Mouse (Mus musculus) embryonic facial prominence, embryonic 11.5 days (tissue): ENCODE measurements around the gene Alg14. TPM values are rescaled to one million over a fixed set of nuclear protein-coding genes. Genes with fewer than 3 reads are reported as not detected.

Experiments used
- ATAC-seq: fragments of 200-750 bp; cut with Nextera tagmentation; replicated peaks from 2 replicates; pipeline ENCODE4 v1.8.0; 2017; ENCODE audit warnings: low read depth; ENCODE audit not compliant: insufficient number of reproducible peaks, low FRiP score, low TSS enrichment
- DNase-seq: peaks from one replicate; pipeline ENCODE4 v3.0.0-alpha.2; 2015; ENCODE audit warnings: low spot score
- H3K27ac ChIP-seq: fragments of 300-500 bp; sonication (generic); replicated peaks from 2 replicates; pipeline ENCODE4 v1.5.1; 2014; ENCODE audit warnings: mild to moderate bottlenecking, low read depth, low read length, control low read depth
- H3K27me3 ChIP-seq: fragments of 300-500 bp; sonication (generic); 2 replicates; pipeline ENCODE4 v1.6.1; 2014; ENCODE audit warnings: mild to moderate bottlenecking, low read length, moderate library complexity, mixed read lengths; ENCODE audit not compliant: control insufficient read depth, insufficient read depth
- H3K36me3 ChIP-seq: fragments of 300-500 bp; sonication (generic); replicated peaks from 2 replicates; pipeline ENCODE4 v1.6.1; 2014; ENCODE audit warnings: low read depth, mild to moderate bottlenecking, low read length, moderate library complexity, mixed read lengths; ENCODE audit not compliant: control insufficient read depth, insufficient read depth
- H3K4me1 ChIP-seq: fragments of 300-500 bp; sonication (generic); 2 replicates; pipeline ENCODE4 v1.6.1; 2014; ENCODE audit warnings: low read length, mixed read lengths; ENCODE audit not compliant: control insufficient read depth, insufficient read depth
- H3K4me2 ChIP-seq: fragments of 300-500 bp; sonication (generic); 2 replicates; pipeline ENCODE4 v1.6.1; 2014; ENCODE audit warnings: low read depth, mild to moderate bottlenecking, control low read depth, low read length, moderate library complexity
- H3K4me3 ChIP-seq: fragments of 300-500 bp; sonication (generic); 2 replicates; pipeline ENCODE4 v1.5.1; 2014; ENCODE audit warnings: low read depth, low read length, control low read depth
- H3K9ac ChIP-seq: fragments of 300-500 bp; sonication (generic); replicated peaks from 2 replicates; pipeline ENCODE4 v1.6.1; 2014; ENCODE audit warnings: mild to moderate bottlenecking, control low read depth, low read length
- H3K9me3 ChIP-seq: fragments of 300-500 bp; sonication (generic); replicated peaks from 2 replicates; pipeline ENCODE4 v1.6.1; 2016; ENCODE audit warnings: mild to moderate bottlenecking, low read length, inconsistent platforms, mixed read lengths; ENCODE audit not compliant: control insufficient read depth
- WGBS: fragments of 180-500 bp; shearing (Covaris S2); extraction: QIAGEN DNeasy Blood & Tissue Kit; methylation state at CpG from one replicate; pipeline ENCODE4 v1.1.7; 2014; 5-methylcytosine and 5-hydroxymethylcytosine counted together
- polyA plus RNA-seq: library from polyadenylated mRNA; unstranded; fragments of >200 nt; fragmentation: Nextera tagmentation; extraction: Ambion mirVana; gene quantifications from 2 replicates; pipeline ENCODE4 v1.2.1, GENCODE M21; 2014

The Alg14 gene
- polyA plus RNA-seq, 1 experiment from 2014 or later, result 35.4 TPM

DNA sequence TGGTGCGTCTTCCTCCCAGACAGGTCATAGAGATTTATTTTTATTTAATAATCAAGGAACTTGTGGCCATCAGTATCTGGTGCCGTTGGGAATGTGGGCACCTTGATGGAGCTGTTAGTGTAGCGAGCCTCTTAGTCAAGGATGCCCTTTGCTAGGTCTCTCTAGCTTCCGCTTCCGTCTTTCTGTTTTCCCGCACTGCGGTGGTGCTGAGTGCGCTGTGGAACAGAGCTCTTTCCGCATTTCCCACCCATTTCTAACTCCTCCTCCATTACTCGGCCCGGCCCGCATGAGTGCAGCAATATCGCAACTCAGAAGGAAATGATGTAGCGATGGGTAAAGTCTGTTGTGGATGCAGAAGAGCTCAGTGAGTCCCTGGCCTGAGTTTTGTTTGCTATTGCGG is 31.8 kb downstream of the Alg14 start:
- Histone ChIP-seq H3K4me2 (no peak overlapping the region), H3K9ac (no peak overlapping the region), H3K4me3 (no peak overlapping the region), H3K4me1 (no peaks in the 10 kb centered on the region), H3K27me3 (no peaks in the 10 kb centered on the region), H3K36me3 (no peaks in the 10 kb centered on the region; the same call in 1 of the 2 replicates), H3K9me3 (no peaks in the 10 kb centered on the region), H3K27ac (no peak overlapping the region)
- 94% methylated on average over 15 of the region's 15 CpGs for WGBS
- no peak for DNase-seq
- no peak for ATAC-seq

DNA sequence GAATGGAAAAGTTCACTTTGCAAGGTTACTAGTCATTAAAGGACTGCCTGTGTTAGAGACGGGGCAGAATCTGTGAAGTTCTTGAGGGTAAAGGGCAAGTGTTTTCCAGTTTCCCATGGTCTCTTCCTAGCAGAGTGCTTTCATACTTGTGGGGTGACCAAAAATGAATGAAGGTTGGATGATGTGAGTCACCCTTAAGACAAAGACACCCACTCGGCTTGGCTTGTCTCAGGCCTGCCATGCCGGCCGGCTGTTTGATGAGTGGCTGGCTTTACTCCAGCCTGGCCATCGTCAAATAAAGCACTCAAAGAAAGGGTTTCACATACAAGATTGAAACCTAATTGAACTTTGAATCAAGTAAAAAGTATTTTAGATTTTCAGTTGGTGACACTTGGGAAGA is 35.8 kb downstream of the Alg14 start:
- Histone ChIP-seq H3K27me3 (no peaks in the 10 kb centered on the region), H3K27ac (no peak overlapping the region)

DNA sequence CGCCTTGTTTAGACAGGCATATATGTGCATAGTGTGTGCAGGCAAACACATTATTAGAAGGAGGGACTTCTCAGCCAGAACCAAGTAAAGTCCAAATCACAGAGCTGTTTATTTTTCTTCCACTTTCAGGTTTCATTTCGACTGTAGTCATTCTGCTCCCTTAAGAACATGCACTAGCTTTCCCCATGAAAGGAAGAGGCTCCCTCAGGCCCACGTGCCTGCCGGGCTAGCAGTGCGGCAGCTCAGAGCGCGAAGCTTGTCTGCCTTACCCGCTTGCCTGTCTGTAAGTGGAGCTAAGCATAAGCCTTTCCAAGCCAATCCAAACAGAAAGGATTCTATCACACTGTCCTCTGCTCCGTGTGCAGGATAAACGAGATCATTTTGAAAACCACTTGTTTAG is 38.1 kb downstream of the Alg14 start:
- H3K9me3 ChIP-seq, result no peaks in the 10 kb centered on the region
- H3K4me2 ChIP-seq, result no peak overlapping the region
- H3K27ac ChIP-seq, result no peak overlapping the region
- no peak overlapping the region for H3K9ac ChIP-seq
- H3K36me3 ChIP-seq, result no peaks in the 10 kb centered on the region
- ATAC-seq (no peak), DNase-seq (no peak)
- no peaks in the 10 kb centered on the region for H3K4me1 ChIP-seq
- no peaks in the 10 kb centered on the region for H3K27me3 ChIP-seq
- H3K4me3 ChIP-seq, result no peak overlapping the region
- WGBS, result 73% methylated on average over 10 of the region's 10 CpGs

More for the DNA sequence above, 35.8 kb downstream of the Alg14 start:
- Histone ChIP-seq H3K4me2 (no peak overlapping the region), H3K4me1 (no peaks in the 10 kb centered on the region), H3K9me3 (no peaks in the 10 kb centered on the region), H3K9ac (no peak overlapping the region), H3K36me3 (no peaks in the 10 kb centered on the region; the same call in 1 of the 2 replicates), H3K4me3 (no peak overlapping the region)
- 91% methylated on average over 5 of the region's 5 CpGs for WGBS
- ATAC-seq (no peak), DNase-seq (no peak)

DNA sequence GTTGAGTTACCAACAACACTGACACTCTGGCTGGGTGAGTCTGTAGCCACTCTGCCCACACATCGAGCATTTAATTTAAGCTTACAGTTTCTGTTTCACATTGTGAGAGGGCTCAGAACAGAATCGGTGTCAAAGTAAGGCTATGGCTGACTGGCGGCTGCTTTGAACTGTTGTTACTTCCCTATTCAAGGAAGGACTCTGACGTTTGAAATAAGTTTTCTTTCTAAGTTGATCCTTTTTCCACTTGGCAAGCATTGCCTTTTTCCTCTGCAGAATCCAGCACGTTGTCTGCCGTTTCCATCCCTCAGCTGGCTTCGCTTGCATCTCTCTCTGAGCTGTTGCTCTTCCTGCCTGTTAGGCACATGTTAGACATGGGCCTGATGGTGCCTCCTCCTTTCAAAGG is 38.7 kb downstream of the Alg14 start:
- Histone ChIP-seq H3K4me2 (no peak overlapping the region), H3K27ac (no peak overlapping the region), H3K9ac (no peak overlapping the region), H3K4me3 (no peak overlapping the region), H3K9me3 (no peaks in the 10 kb centered on the region), H3K27me3 (no peaks in the 10 kb centered on the region), H3K36me3 (no peaks in the 10 kb centered on the region), H3K4me1 (no peaks in the 10 kb centered on the region)
- DNase-seq (no peak), ATAC-seq (no peak)
- 76% methylated on average over 7 of the region's 7 CpGs for whole genome bisulfite sequencing

DNA sequence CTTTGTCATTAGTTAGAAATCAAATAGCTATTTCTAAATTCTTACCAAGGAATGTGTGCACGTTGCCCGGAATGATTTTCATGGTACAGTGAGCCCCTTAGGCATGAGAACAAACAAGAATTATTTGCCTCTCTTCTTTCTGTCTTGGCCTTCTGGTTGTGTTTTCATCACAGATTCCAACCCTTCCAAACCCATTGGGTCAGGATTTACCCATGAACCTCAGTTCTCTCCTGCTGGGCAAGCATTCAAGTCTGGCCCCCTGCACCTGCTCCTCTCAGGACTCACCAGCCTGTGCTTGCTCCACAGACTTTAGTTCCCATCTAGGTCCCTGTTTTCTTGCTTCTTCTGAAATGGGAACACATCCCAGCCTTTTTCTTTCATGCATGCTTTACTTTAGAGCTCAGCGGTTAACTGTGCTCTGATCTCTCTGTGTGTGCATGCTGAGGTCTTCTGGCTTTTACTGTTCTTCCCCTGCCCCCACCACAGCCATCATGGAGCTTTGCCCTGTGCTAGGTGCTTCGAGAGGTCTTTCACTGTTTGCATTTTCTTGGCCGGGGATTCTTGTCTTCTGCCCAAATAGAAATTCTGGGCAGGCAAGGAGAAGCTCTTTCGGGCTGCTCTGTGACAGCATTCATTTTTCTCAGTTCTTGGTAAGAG is 44.8 kb downstream of the Alg14 start:
- ATAC-seq (no peak), DNase-seq (no peak)
- no peak overlapping the region for H3K9ac ChIP-seq
- H3K4me3 ChIP-seq, result no peak overlapping the region
- no peaks in the 10 kb centered on the region for H3K9me3 ChIP-seq
- no peaks in the 10 kb centered on the region for H3K4me1 ChIP-seq
- WGBS, result 91% methylated on average over 6 of the region's 6 CpGs
- H3K36me3 ChIP-seq, result no peaks in the 10 kb centered on the region
- H3K4me2 ChIP-seq, result no peak overlapping the region
- no peak overlapping the region for H3K27ac ChIP-seq
- H3K27me3 ChIP-seq, result no peaks in the 10 kb centered on the region

DNA sequence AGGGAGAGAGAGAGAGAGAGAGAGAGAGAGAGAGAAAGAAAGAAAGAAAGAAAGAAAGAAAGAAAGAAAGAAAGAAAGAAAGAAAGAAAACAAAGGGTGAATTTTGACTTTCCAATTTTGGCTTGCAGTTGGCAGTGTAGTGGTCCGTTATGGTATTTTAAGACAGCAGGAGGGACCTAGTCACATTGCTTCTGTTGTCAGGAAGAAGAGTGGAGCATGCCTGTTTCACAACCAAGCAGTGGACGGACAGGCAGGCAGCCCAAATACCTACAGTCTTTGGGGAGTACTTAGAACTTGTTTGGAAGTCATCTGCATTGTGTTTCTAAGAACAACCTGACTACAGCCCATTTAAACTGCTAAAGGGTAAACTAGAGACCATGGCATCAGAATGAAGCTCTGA is 47.1 kb downstream of the Alg14 start:
- DNase-seq (no peak), ATAC-seq (no peak)
- Histone ChIP-seq H3K9me3 (no peaks in the 10 kb centered on the region), H3K4me2 (no peak overlapping the region), H3K36me3 (no peaks in the 10 kb centered on the region), H3K27me3 (no peaks in the 10 kb centered on the region), H3K4me3 (no peak overlapping the region), H3K9ac (no peak overlapping the region), H3K27ac (no peak overlapping the region), H3K4me1 (no peaks in the 10 kb centered on the region)
- WGBS, result 58% methylated on average over 2 of the region's 2 CpGs

DNA sequence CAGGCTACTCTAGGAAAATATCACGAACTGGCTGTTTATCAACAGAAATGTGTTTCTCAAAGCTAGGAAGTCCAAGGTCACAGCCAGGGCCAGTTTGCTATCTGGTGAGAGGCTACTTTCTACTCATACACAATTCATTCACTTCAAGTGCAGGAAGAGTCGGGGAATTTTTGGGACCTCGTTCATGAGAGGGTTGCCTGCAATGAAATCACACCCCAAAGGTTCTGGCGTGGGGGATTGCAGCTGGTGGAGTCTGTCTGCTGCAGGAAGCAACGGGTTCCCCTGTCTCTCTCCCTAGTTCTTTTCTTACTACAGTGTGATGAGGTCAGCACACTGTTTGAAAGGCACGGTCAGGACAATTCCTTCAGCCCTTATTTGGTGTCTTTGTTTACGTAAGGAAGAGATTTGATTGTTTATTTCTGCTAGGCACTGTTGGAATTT is 48.8 kb downstream of the Alg14 start:
- WGBS, result 56% methylated on average over 7 of the region's 7 CpGs
- peaks cover 4% of the 10 kb centered on the region for H3K4me1 ChIP-seq
- ATAC-seq (no peak), DNase-seq (no peak)
- H3K4me2 ChIP-seq, result no peak overlapping the region
- H3K27me3 ChIP-seq, result no peaks in the 10 kb centered on the region
- no peaks in the 10 kb centered on the region for H3K9me3 ChIP-seq
- no peaks in the 10 kb centered on the region for H3K36me3 ChIP-seq
- H3K9ac ChIP-seq, result no peak overlapping the region
- H3K4me3 ChIP-seq, result no peak overlapping the region
- no peak overlapping the region for H3K27ac ChIP-seq

DNA sequence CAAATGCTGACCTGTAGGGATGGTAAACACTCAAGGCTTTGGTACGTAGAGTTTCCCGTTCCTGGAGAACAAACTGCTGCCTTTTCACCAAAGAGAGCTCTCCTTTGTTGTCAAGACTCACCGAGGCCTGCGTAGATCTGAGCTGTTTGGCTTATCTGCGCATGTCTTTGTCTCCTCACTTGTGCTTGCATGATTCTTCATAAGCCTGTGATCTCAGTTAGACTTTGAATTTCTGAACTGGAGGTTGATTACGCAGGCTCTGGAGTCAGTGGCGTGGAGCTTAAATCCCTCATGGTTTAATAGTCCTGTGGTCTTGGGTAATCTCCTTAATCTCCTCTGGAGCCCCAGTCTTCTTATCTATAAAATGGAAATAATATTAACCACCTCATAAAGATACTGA is 51.7 kb downstream of the Alg14 start:
- Histone ChIP-seq H3K27me3 (no peaks in the 10 kb centered on the region), H3K36me3 (no peaks in the 10 kb centered on the region), H3K4me1 (peaks cover 8% of the 10 kb centered on the region), H3K9ac (no peak overlapping the region), H3K4me3 (no peak overlapping the region), H3K9me3 (no peaks in the 10 kb centered on the region), H3K27ac (no peak overlapping the region), H3K4me2 (no peak overlapping the region)
- 86% methylated on average over 7 of the region's 7 CpGs for WGBS
- ATAC-seq, result no peak
- DNase-seq, result no peak
